Mouse (Mus musculus) lung, adult 18-20 months (tissue): Measurements from ENCODE around the gene Adad1.

Experiments
- DNase-seq, 2 experiments: peaks; one replicate each; pipeline ENCODE4 v3.0.0; 2022; ENCODE audit warnings: mixed read lengths in 2 of 2

Adad1 gene

DNA sequence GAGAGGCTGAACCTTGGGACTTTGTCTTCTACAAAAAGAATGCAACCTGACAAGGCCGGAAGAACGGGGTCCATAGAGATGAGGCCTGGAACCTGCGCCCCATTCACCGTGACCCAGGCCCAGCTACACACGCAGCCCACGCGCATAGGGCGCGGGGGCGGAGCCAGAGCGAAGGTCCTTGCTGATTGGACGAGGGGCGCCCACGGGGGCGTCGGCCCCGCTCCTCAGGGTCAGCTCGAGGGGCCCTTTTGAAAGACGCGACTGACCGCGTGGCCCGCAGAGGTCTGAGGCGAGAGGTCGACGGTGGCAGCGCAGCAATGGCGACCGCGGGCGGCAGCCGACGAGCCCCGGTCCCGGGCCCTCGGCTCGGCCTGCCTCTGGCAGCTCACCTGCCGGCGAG lies at the start of gene Adad1:
TSS of gene Adad1 (plus strand) at position 122 of the 400 bp plus-strand sequence.
- no peak for DNase-seq

DNA sequence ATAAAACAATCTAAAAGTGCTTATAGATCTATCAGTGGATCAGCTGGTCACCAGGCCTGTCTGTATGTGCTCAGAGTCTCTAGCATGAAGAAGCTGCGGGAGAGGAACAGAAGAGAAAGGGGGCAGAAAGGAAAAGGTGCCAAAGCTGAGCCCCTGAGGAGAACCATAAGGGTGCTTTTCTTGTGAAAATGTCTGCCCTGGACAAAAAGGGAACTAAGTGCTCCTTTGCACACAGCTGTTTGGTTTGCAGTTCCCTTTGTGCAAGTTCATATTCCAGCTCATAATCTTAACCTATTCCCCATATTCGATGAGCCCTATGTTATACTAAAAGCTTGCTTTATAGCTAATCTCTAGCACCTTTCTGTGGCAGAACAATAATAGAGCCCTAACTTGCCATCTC lies 25.3 kb upstream of the Adad1 start:
- no peak for DNase-seq

GRCm38 (mm10) chr3:37039811-37040210 lies 23.5 kb upstream of the Adad1 start:
- DNase-seq: no peak

DNA sequence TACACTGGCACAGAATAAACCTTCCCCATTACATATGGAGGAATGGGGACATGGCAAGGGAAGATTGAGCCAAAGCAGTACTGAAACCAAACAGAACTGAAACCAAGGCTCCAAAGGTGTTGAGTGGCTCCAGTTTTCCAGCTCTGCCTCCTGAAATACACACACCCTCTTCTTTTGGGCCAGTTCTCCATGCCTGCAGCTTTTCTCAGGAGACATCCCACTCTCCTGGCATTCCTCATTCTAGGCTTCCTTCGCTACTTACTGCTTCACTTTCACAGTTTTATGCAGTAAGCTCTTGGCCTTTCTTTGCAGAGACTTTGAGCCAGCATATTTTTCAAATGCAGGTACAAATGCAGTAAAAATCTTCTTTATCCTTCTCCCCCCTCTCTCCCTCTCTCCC lies 11.8 kb upstream of the Adad1 start:
- DNase-seq: no peak

DNA sequence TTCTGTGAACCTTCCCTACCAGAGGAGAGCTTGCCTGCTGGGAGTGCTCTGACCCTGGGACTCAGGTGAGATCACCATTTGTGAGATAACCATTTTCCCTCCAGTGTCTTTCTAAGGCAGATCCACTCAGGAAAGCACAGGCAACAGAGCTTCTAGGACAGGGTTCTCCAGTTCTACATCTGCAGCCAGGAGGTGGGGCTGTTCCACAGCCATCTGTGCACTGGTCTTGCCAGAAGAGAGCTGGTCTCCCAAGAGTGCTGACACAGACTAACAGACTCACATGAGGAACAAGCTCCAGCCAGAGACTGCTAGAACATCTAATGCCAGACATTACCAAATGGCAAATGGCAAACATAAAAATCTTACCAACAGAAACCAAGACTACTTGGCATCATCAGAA lies 9.9 kb downstream of the Adad1 start:
- DNase-seq: peak; percentile 21 to 29

GRCm38 (mm10) chr3:37084860-37085259 lies 21.5 kb downstream of the Adad1 start:
- no peak for DNase-seq

- no peak for DNase-seq
Measured at GRCm38 (mm10) chr3:37090721-37091120, 27.4 kb downstream of the Adad1 start.

DNA sequence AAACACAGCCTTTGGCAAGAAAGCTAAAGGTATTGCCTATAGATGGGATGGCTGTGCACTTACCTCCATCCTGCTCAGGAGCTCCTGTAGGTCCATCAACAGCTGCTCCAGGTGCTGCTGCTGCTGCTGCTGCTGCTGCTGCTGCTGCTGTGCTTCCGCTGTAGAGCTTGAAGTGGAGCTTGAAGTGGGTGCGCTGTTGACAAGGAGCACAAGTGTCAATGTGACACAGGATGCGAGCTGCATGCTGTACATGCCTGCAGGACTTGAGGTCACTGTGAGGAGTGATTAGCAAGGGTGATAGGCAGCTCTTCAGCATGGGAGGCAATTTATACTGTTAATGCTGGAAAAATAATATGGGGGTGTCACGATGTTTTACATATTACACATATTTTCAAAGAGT lies 62.3 kb downstream of the Adad1 start, which contains the start of gene Il2:
TSS of gene Il2 (minus strand) at position 305 of the 400 bp plus-strand sequence.
- no peak for DNase-seq

DNA sequence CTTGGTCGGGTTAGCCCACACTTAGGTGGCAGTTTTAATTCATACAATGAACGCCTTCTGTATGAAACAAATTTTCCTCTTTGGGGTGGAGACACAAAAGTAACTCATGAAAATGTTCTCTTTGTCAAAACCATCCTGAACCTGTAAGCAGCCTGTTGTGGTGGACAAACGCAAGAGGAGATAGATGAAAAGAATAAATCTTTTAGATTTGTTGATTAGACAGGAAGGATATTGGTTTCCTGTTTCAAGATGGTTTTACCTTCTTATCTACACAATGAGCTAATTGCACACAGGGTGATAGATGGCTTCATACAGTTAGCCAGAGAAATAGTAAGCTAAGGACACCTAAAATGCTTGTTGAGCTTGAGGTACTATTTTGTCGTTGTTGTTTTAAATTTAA lies 62.8 kb downstream of the Adad1 start:
- no peak for DNase-seq

GRCm38 (mm10) chr3:37128269-37128668 lies 64.9 kb downstream of the Adad1 start:
- peak; percentile 10 to 42 for DNase-seq

DNA sequence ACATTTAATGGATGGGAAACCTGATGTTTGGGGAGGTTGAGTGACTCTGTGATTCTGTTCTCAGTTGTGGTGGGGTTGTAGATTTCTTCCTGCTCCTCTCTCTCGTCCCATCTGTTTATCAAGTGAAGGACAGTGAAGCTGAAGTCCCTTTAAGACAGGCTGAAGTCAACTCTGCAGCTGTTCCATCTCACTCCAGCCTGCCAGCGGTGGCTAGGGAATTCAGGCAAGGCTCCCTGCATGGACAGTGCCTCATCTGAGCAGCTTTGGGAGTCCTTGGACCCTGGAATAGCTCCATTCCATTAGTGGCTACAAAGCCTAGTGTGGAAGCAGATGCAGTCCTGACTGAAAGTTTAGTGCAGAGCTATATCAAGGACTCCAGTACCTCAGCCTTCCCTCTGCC lies 65.7 kb downstream of the Adad1 start:
- DNase-seq: no peak

- DNase-seq: no peak
Measured at GRCm38 (mm10) chr3:37137231-37137630, 73.9 kb downstream of the Adad1 start.

DNA sequence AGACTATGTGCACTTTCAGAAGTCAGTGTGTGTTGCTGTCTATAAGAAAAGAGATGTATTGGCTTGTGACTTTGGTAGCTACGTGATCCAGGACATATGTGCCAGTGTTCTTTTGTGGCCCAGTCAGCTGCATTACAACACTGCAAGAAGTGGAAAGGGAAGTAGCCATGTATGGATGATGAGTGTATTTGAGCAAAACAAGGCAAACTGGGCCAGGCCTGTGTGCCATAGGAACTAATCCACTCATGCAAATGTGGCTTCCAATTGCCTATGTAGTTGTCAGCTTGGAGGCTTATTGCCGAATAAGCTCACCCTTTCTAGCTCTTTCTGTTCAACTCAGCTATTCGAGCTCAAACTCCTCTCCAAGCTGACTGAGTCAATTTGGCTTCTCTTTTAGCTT lies 75.9 kb downstream of the Adad1 start:
- no peak for DNase-seq

DNA sequence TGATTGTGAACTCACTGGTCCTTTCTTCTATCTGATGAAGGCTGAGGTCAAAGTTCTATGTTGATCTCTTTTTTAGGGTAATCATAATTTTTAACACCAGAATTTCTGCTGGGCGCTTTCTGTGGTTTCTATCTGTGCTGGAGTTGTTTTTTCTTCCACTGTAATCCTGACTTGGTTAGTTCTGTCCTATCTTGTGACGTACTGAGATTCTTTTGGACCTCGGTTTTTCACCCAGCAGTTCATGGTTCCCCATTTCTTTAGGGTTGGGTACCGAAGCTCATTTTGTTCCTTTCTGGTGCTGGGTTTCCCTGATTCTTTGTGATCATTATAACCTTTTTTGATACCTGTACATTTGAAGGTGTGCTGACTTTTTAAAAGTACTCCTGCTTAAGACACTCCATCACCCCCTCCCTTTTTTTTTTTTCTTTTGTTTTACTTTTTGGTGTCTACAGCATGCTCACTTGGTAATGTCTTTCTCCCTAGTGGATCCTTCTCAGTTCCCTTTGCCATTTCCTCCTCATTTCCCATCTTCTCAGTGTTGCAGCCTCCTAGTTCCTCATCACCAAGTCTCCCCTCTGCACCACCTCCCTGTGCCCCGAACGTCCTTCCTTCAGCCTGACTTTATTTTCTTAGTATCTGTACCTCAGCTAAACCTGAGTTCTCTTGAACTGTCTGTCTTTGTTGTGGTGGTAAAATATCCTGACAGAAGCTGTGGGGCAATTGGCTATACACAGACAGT lies 77.0 kb downstream of the Adad1 start:
- no peak for DNase-seq

GRCm38 (mm10) chr3:37141827-37142226 lies 78.5 kb downstream of the Adad1 start:
- no peak for DNase-seq

- no peak for DNase-seq
Measured at GRCm38 (mm10) chr3:37144979-37145378, 81.7 kb downstream of the Adad1 start.

DNA sequence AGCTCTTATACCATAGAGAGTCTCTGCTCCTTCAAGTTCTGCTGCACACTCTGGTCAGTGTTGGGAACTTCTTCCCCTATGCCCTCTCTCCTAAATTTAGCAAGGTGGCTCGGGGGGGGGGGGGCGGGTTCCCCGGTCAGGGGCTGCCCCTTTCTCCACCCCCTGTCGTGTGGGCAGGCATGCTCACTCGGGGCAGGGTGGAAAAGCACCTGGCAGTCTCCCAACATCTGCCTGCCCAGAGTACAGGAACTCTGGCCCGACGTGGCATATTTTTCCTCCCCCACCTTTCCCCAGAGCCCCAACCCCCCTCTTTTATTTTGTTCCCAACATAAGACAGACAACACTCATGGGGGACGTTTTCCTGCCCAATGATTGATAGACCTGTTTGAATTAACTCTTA lies 83.1 kb downstream of the Adad1 start:
- no peak for DNase-seq

- DNase-seq: no peak
Measured at GRCm38 (mm10) chr3:37146810-37147209, 83.5 kb downstream of the Adad1 start.

DNA sequence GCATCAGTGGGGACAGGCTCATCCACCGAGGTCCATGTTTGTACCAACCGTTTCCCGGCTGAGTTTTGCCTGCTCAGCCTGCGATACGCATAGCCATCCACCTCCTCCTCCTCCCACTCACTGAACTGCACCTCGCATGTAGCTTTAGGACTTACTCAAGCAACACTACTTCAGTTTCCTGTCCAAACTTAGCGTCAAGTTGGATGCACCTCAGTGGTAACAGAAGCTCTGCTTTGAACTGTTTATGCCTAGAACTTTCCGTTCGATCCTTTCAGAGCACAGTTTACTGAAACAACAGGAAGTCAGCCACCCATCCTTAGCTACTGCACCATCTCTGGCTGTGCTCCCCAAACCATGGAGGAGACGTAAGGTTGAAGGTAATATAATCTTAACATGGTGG lies 88.9 kb downstream of the Adad1 start:
- DNase-seq: no peak

GRCm38 (mm10) chr3:37153004-37153403 lies 89.7 kb downstream of the Adad1 start:
- no peak for DNase-seq

GRCm38 (mm10) chr3:37154396-37154795 lies 91.1 kb downstream of the Adad1 start:
- DNase-seq: no peak

GRCm38 (mm10) chr3:37157082-37157481 lies 93.8 kb downstream of the Adad1 start:
- DNase-seq: no peak

GRCm38 (mm10) chr3:37158246-37158645 lies 94.9 kb downstream of the Adad1 start:
- no peak for DNase-seq

GRCm38 (mm10) chr3:37161096-37161495 lies 97.8 kb downstream of the Adad1 start:
- DNase-seq: no peak

DNA sequence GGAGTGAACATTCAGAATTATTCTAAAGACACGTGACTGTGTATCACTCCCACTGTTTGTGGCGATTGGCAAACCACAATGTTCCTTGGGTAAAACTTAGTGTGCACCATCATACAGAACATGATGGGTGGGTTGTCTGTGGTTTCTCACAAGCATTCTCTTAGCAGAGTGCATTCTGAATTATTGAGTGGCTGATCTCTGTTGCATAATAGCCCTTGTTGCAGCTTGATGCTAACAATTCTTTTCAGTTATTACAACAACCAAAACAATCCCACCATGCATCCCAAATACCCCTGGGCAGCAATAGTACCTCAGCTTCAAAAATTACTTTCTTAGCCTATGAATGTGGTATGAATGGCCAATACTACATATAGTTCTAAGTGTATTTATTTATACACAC lies 106.0 kb downstream of the Adad1 start:
- DNase-seq: no peak
